Mouse (Mus musculus): ENCODE results near the gene 1700025G04Rik. TPM values are rescaled to one million over a fixed set of nuclear protein-coding genes. Genes with fewer than 3 reads are reported as not detected.

1700025G04Rik gene
- polyA plus RNA-seq, 1 experiment from 2014 or later = 2.3 TPM

- Histone ChIP-seq H3K27me3 (ENCODE audit: control insufficient read depth, insufficient read depth, low read depth, low read length) (no peaks in the 10 kb centered on the region), H3K9ac (ENCODE audit: low read depth, low read length) (no peak overlapping the region), H3K36me3 (ENCODE audit: control insufficient read depth, insufficient read depth) (no peaks in the 10 kb centered on the region), H3K4me3 (ENCODE audit: low read depth, low read length) (no peak overlapping the region), H3K4me2 (ENCODE audit: low read depth, low read length) (no peak overlapping the region), H3K4me1 (ENCODE audit: control insufficient read depth, low read depth, low read length) (no peaks in the 10 kb centered on the region), H3K27ac (ENCODE audit: low read length) (no peak overlapping the region), H3K9me3 (replicated peaks; ENCODE audit: control insufficient read depth, low read length) (no peaks in the 10 kb centered on the region)
- 70% methylated on average over 11 of the region's 11 CpGs for whole genome bisulfite sequencing (ENCODE audit: insufficient replicate concordance)
- ATAC-seq (ENCODE audit: low read depth) = no peak
Measured at GRCm38 (mm10) chr1:152063357-152064145, 26.4 kb downstream of the 1700025G04Rik start.

- H3K4me3 ChIP-seq (ENCODE audit: low read depth, low read length) = no peak overlapping the region
- no peak overlapping the region for H3K9ac ChIP-seq (ENCODE audit: low read depth, low read length)
- no peak for ATAC-seq (ENCODE audit: low read depth)
- no peaks in the 10 kb centered on the region for H3K9me3 ChIP-seq (replicated peaks; ENCODE audit: control insufficient read depth, low read length)
- H3K27me3 ChIP-seq (ENCODE audit: control insufficient read depth, insufficient read depth, low read depth, low read length) = no peaks in the 10 kb centered on the region
- no peak overlapping the region for H3K4me2 ChIP-seq (ENCODE audit: low read depth, low read length)
- no peaks in the 10 kb centered on the region for H3K36me3 ChIP-seq (ENCODE audit: control insufficient read depth, insufficient read depth)
- 72% methylated on average over 12 of the region's 12 CpGs for WGBS (ENCODE audit: insufficient replicate concordance)
- no peak overlapping the region for H3K27ac ChIP-seq (ENCODE audit: low read length)
- H3K4me1 ChIP-seq (ENCODE audit: control insufficient read depth, low read depth, low read length) = no peaks in the 10 kb centered on the region
Measured at GRCm38 (mm10) chr1:152061745-152062144, 28.2 kb downstream of the 1700025G04Rik start.

- Histone ChIP-seq H3K4me1 (ENCODE audit: control insufficient read depth, low read depth, low read length) (no peaks in the 10 kb centered on the region), H3K27ac (ENCODE audit: low read length) (no peak overlapping the region), H3K4me3 (ENCODE audit: low read depth, low read length) (no peak overlapping the region), H3K27me3 (ENCODE audit: control insufficient read depth, insufficient read depth, low read depth, low read length) (no peaks in the 10 kb centered on the region), H3K4me2 (ENCODE audit: low read depth, low read length) (no peak overlapping the region), H3K9ac (ENCODE audit: low read depth, low read length) (no peak overlapping the region), H3K36me3 (ENCODE audit: control insufficient read depth, insufficient read depth) (no peaks in the 10 kb centered on the region), H3K9me3 (replicated peaks; ENCODE audit: control insufficient read depth, low read length) (no peaks in the 10 kb centered on the region)
- ATAC-seq (ENCODE audit: low read depth) = no peak
- WGBS (ENCODE audit: insufficient replicate concordance) = 58% methylated on average over 3 of the region's 3 CpGs
Measured at GRCm38 (mm10) chr1:152060265-152060664, 29.7 kb downstream of the 1700025G04Rik start.

GRCm38 (mm10) chr1:152058776-152059175, 31.1 kb downstream of the 1700025G04Rik start:
- Histone ChIP-seq H3K4me3 (ENCODE audit: low read depth, low read length) (no peak overlapping the region), H3K4me1 (ENCODE audit: control insufficient read depth, low read depth, low read length) (no peaks in the 10 kb centered on the region), H3K27me3 (ENCODE audit: control insufficient read depth, insufficient read depth, low read depth, low read length) (no peaks in the 10 kb centered on the region), H3K4me2 (ENCODE audit: low read depth, low read length) (no peak overlapping the region), H3K36me3 (ENCODE audit: control insufficient read depth, insufficient read depth) (no peaks in the 10 kb centered on the region), H3K9ac (ENCODE audit: low read depth, low read length) (no peak overlapping the region), H3K9me3 (replicated peaks; ENCODE audit: control insufficient read depth, low read length) (no peaks in the 10 kb centered on the region), H3K27ac (ENCODE audit: low read length) (no peak overlapping the region)
- WGBS (ENCODE audit: insufficient replicate concordance) = 58% methylated on average over 3 of the region's 3 CpGs
- no peak for ATAC-seq (ENCODE audit: low read depth)

GRCm38 (mm10) chr1:152053112-152053511, 36.8 kb downstream of the 1700025G04Rik start:
- Histone ChIP-seq H3K4me1 (ENCODE audit: control insufficient read depth, low read depth, low read length) (no peaks in the 10 kb centered on the region), H3K27me3 (ENCODE audit: control insufficient read depth, insufficient read depth, low read depth, low read length) (no peaks in the 10 kb centered on the region), H3K4me3 (ENCODE audit: low read depth, low read length) (no peak overlapping the region), H3K36me3 (ENCODE audit: control insufficient read depth, insufficient read depth) (no peaks in the 10 kb centered on the region), H3K27ac (ENCODE audit: low read length) (no peak overlapping the region), H3K9ac (ENCODE audit: low read depth, low read length) (no peak overlapping the region), H3K4me2 (ENCODE audit: low read depth, low read length) (no peak overlapping the region), H3K9me3 (replicated peaks; ENCODE audit: control insufficient read depth, low read length) (no peaks in the 10 kb centered on the region)
- WGBS (ENCODE audit: insufficient replicate concordance) = 65% methylated on average over 5 of the region's 5 CpGs
- ATAC-seq (ENCODE audit: low read depth) = no peak

- ATAC-seq (ENCODE audit: low read depth) = no peak
- Histone ChIP-seq H3K36me3 (ENCODE audit: control insufficient read depth, insufficient read depth) (no peaks in the 10 kb centered on the region), H3K27ac (ENCODE audit: low read length) (no peak overlapping the region), H3K27me3 (ENCODE audit: control insufficient read depth, insufficient read depth, low read depth, low read length) (no peaks in the 10 kb centered on the region), H3K9ac (ENCODE audit: low read depth, low read length) (no peak overlapping the region), H3K9me3 (replicated peaks; ENCODE audit: control insufficient read depth, low read length) (no peaks in the 10 kb centered on the region), H3K4me1 (ENCODE audit: control insufficient read depth, low read depth, low read length) (no peaks in the 10 kb centered on the region), H3K4me3 (ENCODE audit: low read depth, low read length) (no peak overlapping the region), H3K4me2 (ENCODE audit: low read depth, low read length) (no peak overlapping the region)
- 41% methylated on average over 9 of the region's 9 CpGs for whole genome bisulfite sequencing (ENCODE audit: insufficient replicate concordance)
Measured at GRCm38 (mm10) chr1:152051858-152052257, 38.1 kb downstream of the 1700025G04Rik start.

GRCm38 (mm10) chr1:152050037-152050436, 39.9 kb downstream of the 1700025G04Rik start:
- Histone ChIP-seq H3K9me3 (replicated peaks; ENCODE audit: control insufficient read depth, low read length) (no peaks in the 10 kb centered on the region), H3K27me3 (ENCODE audit: control insufficient read depth, insufficient read depth, low read depth, low read length) (no peaks in the 10 kb centered on the region), H3K4me3 (ENCODE audit: low read depth, low read length) (no peak overlapping the region), H3K4me1 (ENCODE audit: control insufficient read depth, low read depth, low read length) (no peaks in the 10 kb centered on the region), H3K4me2 (ENCODE audit: low read depth, low read length) (no peak overlapping the region), H3K9ac (ENCODE audit: low read depth, low read length) (no peak overlapping the region), H3K36me3 (ENCODE audit: control insufficient read depth, insufficient read depth) (no peaks in the 10 kb centered on the region), H3K27ac (ENCODE audit: low read length) (no peak overlapping the region)
- WGBS (ENCODE audit: insufficient replicate concordance) = 20% methylated on average over 7 of the region's 7 CpGs
- ATAC-seq (ENCODE audit: low read depth) = no peak

- no peaks in the 10 kb centered on the region for H3K36me3 ChIP-seq (ENCODE audit: control insufficient read depth, insufficient read depth)
- 68% methylated on average over 4 of the region's 4 CpGs for WGBS (ENCODE audit: insufficient replicate concordance)
- ATAC-seq (ENCODE audit: low read depth) = no peak
- H3K9ac ChIP-seq (ENCODE audit: low read depth, low read length) = no peak overlapping the region
- H3K4me2 ChIP-seq (ENCODE audit: low read depth, low read length) = no peak overlapping the region
- no peaks in the 10 kb centered on the region for H3K27me3 ChIP-seq (ENCODE audit: control insufficient read depth, insufficient read depth, low read depth, low read length)
- H3K27ac ChIP-seq (ENCODE audit: low read length) = no peak overlapping the region
- no peaks in the 10 kb centered on the region for H3K9me3 ChIP-seq (replicated peaks; ENCODE audit: control insufficient read depth, low read length)
- no peaks in the 10 kb centered on the region for H3K4me1 ChIP-seq (ENCODE audit: control insufficient read depth, low read depth, low read length)
- no peak overlapping the region for H3K4me3 ChIP-seq (ENCODE audit: low read depth, low read length)
Measured at GRCm38 (mm10) chr1:152048291-152048690, 41.6 kb downstream of the 1700025G04Rik start.

GRCm38 (mm10) chr1:152047416-152047815, 42.5 kb downstream of the 1700025G04Rik start:
- no peaks in the 10 kb centered on the region for H3K36me3 ChIP-seq (ENCODE audit: control insufficient read depth, insufficient read depth)
- 59% methylated on average over 5 of the region's 5 CpGs for WGBS (ENCODE audit: insufficient replicate concordance)
- no peaks in the 10 kb centered on the region for H3K4me1 ChIP-seq (ENCODE audit: control insufficient read depth, low read depth, low read length)
- H3K4me2 ChIP-seq (ENCODE audit: low read depth, low read length) = no peak overlapping the region
- no peak overlapping the region for H3K9ac ChIP-seq (ENCODE audit: low read depth, low read length)
- ATAC-seq (ENCODE audit: low read depth) = no peak
- no peaks in the 10 kb centered on the region for H3K9me3 ChIP-seq (replicated peaks; ENCODE audit: control insufficient read depth, low read length)
- no peak overlapping the region for H3K27ac ChIP-seq (ENCODE audit: low read length)
- no peaks in the 10 kb centered on the region for H3K27me3 ChIP-seq (ENCODE audit: control insufficient read depth, insufficient read depth, low read depth, low read length)
- no peak overlapping the region for H3K4me3 ChIP-seq (ENCODE audit: low read depth, low read length)

All from liver, embryonic 16.5 days (tissue).